Mouse (Mus musculus) kidney, postnatal 36 days (tissue): ENCODE data around the gene Card14.
A peak's percentile ranks its signal among the peaks of the same experiment; 100 is the strongest.
"Not testable (repeated sequence)": the region's sequence is repeated elsewhere in the genome, so short reads cannot be mapped to it uniquely, and the experiment has no call there.

Experiments
- DNase-seq, 2 experiments: peaks; one replicate each; pipeline ENCODE4 v3.0.0; 2021 to 2022; ENCODE audit warnings: mixed read lengths in 2 of 2

The Card14 gene

GRCm38 (mm10) chr11:119307658-119307867, at the start of gene Card14:
Gene Card14, plus strand, starts transcription at chr11:119307768.
- DNase-seq, result no peak

GRCm38 (mm10) chr11:119258216-119258571, 49.4 kb upstream of the Card14 start:
- no peak for DNase-seq

- peak; percentile 70 to 80 for DNase-seq
Measured at GRCm38 (mm10) chr11:119258572-119259322, 48.8 kb upstream of the Card14 start.

DNA sequence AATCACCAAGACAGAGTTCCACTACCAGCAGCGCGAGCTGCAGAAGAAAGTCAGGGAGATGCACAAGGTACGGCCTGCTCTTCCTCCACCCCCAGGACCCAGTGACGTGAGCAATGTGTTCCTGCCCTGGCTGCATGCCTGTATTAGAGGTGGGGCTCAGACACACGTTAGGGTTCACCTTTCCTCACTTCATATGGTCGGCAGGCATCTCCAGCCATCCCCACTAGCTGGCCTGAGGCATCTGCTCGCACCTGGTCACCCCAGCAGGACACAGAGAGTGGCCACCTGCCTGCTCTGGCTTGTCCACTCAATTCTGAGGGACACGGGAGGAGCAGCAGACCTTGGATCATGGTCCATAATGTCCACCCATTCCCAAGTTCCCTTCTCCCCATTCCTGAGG, 47.6 kb upstream of the Card14 start:
- DNase-seq, result no peak

DNA sequence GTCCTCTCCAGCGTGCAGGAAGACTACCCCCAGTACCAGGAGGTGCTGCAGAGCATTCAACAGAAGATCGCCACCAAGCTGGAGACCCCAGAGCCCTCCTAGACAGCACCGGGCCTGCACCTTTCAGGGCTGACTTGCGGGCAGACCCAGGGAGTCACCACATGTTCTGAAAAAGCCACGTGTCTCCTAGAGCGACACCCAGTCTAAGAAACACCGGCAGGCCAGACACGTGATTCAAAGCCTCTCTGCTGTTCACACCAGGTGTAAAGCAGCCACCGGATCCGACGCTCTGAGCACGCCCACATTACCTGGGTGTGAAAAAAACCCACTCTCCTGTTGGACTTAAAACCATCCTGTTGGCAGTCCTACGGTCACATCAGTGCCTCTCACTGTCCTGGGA, 43.2 kb upstream of the Card14 start:
- DNase-seq, result no peak

DNA sequence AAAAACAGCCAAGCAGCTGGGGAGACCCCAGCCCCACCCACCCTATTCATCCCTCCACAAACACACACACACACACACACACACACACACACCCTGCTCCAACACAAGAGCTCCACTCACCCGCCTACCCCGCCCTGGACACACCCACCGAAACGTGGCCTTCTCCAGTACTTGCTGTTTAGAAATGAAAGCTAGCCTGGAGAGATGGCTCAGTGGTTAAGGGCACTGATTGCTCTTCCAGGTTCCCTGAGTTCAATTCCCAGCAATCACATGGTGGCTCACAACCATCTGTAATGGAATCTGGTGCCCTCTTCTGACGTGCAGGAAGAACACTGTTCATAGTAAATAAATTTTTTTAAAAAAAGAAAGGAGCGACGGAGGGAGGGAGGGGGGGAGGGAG, 41.8 kb upstream of the Card14 start:
- DNase-seq, result no peak

DNA sequence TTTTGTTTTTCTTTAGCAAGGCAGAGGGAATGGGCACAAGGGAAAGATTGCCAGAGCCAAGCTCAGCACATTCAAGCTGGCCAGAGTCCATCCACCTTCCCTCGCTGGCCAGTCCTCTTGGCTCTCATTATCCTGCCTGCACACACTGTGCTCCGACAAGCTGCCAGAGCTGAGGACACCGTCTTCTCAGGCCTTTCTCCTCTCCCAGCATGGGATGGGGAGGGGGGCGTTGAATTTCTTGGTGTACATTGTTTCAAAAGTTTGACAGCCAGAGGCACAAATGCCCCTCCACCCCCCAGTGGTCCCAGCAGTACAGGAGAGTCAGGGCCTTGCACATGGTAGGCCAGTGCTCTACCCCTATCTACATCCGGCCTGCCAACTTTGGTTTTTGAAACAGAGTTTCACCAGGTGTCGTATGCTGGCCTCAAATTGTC, 40.3 kb upstream of the Card14 start:
- DNase-seq, result peak; percentile 82 to 86

DNA sequence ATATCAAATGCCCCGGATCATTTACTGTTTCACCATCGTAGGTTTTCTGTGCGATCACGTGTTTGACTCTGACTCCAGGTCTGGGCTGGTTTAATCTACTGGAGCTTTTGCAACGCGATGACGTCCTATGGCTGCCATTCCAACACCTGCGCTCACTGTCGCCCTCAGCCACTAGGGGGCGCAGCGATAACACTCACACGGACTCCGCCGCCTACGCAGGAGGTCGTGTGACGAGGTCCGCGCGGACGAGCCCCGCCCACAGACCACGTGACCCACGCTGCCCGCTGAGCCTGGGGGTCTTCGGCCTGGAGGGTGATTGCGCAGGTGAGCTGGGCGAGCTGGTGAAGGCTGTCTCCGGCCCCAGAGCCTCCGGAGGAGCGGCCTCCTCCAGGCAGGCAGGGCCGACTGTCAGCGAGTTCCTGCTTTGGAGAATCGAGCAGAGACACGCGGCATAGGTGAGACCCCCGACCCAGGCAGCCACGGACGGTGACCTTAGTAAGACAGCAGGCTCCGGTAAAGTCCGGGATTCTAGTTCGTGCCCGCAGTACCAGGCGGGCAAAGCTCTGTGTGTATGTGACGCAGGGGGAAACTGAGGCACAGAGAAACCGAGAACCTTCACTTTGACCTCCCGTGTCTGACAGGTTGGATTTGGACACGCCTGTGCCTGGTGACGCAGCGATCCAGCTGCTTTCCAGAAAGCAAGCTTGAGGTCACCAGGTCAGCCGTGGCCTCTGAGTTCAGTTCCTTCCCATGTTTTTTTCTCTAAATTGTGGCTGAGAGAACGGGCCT, 39.6 kb upstream of the Card14 start, which contains the start of gene Gaa:
Gene Gaa (plus strand): TSS at position 120 of the 789 bp plus-strand sequence.
- DNase-seq, result peak; percentile 95 to 98

DNA sequence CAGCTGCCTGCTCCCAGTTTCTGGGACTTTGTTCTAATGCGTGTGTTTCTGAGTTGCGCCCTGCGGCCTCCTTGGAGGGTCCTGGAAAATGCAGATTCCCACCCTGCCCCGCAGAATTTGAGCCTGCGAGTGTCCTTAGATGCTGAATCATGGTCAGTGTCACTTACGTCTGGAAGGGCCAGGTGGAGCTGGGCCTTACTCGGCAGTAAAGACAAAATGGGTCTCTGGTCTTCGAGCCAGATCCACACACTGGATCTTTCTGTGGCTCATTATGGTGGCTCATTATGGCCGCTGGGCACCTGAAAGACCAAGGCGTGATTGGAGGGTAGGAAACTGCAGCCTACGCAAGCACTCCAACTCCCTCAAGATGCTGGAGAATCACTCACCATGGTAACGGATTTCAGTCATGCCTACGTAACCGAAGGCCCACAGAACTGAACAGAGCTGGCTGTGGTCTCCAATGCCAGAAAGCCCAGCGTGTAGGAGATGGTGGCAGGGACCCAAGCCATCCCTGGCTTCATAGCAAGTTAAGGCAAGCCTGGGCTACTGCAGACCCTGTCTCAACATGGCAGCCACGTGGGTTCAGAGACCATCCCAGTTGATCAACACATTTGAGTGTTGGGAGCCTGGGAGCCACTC, 38.9 kb upstream of the Card14 start:
- no peak for DNase-seq

DNA sequence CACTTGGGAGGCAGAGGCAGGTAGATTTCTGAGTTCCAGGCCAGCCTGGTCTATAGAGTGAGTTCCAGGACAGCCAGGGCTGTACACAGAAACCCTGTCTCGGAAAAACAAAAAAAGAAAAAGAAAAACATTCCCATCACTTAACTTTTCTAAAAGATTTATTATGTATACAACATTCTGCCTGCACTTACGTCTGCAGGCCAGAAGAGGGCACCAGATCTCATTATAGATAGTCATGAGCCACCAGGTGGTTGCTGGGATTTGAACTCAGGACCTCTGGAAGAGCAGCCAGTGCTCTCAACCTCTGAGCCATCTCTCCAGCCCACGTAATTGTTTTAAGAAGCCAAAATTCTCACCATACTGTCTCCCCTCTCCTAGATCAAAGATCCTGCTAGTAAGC, 35.1 kb upstream of the Card14 start:
- not testable (repeated sequence) for DNase-seq

GRCm38 (mm10) chr11:119273186-119273930, 34.2 kb upstream of the Card14 start:
- peak in 1 of 2 experiments; percentile 39 for DNase-seq

DNA sequence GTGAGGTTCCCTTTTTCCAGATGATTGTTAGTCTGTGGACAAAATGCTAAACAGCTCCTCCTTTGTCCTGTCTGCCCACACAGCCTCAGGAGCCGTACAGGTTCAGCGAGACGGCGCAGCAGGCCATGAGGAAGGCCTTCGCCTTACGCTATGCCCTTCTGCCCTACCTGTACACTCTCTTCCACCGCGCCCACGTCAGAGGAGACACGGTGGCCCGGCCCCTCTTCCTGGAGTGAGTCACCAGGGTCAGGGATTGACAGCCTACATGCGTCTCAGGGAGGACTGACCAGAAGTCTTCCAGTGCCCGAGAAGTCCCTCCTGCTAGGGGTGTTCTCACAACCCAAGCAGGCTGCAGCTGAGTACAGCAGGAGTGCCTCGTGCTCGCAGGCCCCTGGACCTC, 26.5 kb upstream of the Card14 start:
- no peak for DNase-seq

- DNase-seq, result peak; percentile 50 to 78
Measured at GRCm38 (mm10) chr11:119285791-119286527, 21.6 kb upstream of the Card14 start.

GRCm38 (mm10) chr11:119287207-119287992, 20.2 kb upstream of the Card14 start:
- DNase-seq, result no peak

DNA sequence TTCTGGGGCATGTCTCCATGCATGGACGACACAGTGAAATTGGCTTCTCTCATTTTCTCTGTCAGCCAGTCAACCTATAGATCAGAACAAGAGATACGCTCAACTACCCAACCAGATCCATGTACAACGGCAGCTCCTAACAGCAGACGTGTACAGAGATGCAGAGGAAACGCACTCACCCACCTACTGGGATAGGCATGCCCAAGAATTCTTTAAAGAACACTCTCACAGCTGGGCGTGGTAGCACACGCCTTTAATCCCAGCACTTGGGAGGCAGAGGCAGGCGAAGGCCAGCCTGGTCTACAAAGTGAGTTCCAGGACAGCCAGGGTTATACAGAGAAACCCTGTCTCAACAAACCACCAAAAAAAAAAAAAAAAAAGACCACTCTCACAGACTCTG, 14.7 kb upstream of the Card14 start:
- not testable (repeated sequence) for DNase-seq

GRCm38 (mm10) chr11:119297996-119298395, 9.6 kb upstream of the Card14 start:
- no peak for DNase-seq

GRCm38 (mm10) chr11:119298917-119299316, 8.7 kb upstream of the Card14 start:
- DNase-seq, result no peak

- DNase-seq, result peak; percentile 96 to 100
Measured at GRCm38 (mm10) chr11:119299391-119300245, 8.0 kb upstream of the Card14 start, which contains the start of gene Eif4a3. Gene Eif4a3, minus strand, starts transcription at chr11:119300089.

DNA sequence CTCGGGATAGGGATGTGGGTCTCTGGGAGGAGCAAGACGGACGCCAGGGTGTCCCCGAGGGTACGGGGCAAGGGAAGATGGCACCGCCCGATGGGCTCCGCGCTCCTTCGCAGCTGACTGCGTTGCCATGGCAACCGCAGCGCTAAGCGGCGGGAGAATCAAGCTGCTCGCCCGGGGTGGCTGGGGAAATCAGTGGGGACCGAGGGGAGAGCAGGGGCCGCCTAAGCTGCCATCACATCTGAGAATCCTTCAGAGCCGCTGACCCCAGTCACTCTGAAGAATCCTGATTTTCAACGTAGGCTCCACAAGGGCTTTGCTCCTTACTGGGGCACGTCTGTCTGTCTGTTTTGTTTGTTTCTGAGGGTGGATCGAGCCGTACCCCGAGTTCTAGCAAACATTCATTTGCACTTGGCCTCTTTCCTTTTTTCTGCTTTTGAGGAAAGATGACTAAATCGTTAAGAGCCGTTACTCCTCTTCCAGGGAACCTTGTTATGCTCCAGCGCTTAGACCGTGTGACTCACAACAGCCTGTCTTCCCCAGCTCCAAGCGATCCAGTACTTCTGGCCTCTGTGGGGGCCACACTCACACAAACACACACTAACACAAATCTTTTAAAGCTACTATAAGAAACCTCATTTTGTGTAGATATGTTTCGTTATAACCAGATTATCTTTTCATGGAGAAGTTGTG, 7.2 kb upstream of the Card14 start:
- DNase-seq, result no peak

GRCm38 (mm10) chr11:119300986-119301385, 6.6 kb upstream of the Card14 start:
- no peak for DNase-seq
